Mouse (Mus musculus): Measurements from ENCODE around the gene Dalrd3.

The Dalrd3 gene

DNA sequence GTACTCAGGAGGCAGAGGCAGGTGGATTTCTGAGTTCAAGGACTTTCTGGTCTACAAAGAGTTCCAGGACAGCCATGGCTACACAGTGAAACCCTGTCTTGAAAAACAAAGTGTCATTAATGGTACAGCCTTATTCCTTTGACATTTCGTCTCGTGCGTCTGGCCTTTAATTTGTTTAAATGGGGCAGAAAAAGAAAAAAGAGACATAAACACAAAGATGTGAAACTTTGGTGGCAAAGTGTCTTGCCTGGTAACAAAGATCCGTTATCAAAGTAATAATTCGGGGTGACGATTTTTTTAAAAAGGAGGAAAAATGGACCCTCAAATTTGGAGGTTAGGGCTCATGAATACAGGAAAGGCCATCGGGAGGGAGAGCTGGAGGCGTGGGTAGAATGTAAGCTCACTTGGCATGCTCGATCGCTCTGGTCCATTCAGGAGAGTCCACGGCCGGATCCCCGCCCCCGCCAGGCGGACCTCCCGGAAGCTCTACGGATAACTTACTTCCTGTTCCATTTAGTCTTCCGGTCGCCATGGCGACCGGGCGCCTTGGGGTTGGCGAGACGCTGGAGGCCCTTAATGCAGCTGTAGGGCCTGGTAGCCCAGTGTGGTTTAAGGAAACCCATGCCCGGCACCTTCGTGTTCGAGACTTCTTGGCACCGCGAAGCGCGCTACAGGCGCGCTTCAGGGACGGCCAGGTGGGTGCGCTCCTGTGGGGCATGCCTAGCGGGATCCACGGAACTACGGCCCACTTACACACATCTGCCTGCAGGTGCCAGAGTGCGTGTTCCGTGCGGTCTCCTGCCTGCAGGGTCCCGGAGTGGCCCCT lies at the start of gene Dalrd3:
Gene Dalrd3 (plus strand): TSS at position 506 of the 826 bp plus-strand sequence.
- DNase-seq (ENCODE audit: extremely low read depth, low read depth, low spot score), result peak; percentile 46

DNA sequence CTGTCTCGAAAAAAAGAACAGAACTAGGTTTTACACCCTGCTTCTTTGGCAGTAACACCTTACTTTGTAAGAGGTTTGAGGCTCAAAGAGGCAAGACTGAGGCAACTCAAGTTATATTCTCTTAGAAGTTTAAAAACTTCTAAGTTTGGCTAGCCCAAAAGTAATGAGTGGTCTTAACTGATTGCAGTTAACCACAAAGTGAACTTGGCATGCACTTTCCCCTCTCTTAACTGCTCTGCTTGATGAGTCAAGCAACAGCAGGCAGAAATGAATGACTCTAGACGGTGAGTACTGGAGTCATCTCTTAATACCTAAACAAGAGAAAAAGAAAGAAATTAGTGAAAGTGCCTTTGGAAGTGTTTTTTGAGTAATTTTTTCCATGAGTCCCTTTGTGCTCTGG lies 48.1 kb upstream of the Dalrd3 start:
- DNase-seq (ENCODE audit: extremely low read depth, low read depth, low spot score), result no peak

DNA sequence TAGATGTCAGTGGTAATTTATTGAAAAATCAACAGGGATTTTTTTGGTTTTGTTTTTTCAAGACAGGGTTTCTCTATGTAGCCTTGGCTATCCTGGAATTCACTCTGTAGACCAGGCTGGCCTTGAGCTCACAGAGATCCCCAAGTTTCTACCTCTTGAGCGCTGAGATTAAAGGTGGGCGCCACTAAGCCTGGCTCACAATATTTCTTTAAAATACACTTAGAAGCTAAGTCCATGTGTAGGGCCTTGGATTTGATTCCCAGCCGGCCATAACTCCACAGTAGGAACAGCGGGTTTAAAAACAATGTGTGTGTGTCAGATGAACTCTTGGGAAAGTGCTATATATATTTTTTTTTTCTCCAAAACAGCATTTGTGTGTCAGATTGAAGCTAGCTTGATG lies 46.3 kb upstream of the Dalrd3 start:
- no peak for DNase-seq (ENCODE audit: extremely low read depth, low read depth, low spot score)

DNA sequence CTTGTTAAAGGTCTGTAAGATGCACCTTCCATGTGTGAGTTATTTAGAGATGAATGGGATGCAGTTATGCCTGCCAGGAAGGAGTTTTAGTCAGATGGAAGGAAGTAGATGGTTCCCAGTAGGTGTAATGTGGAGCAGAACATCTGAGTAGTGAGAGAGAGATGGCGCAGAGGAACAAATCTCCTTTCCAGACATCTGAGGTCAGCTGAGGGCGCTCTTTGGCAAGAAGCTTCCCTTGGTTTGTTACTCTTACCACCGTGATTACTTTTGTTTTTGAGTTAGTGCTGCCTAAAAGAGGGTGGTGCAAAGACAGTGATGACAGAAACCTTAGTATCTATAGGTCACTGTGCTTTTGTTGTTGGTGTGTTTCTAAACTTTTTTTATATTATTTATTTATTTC lies 44.3 kb upstream of the Dalrd3 start:
- no peak for DNase-seq (ENCODE audit: extremely low read depth, low read depth, low spot score)

DNA sequence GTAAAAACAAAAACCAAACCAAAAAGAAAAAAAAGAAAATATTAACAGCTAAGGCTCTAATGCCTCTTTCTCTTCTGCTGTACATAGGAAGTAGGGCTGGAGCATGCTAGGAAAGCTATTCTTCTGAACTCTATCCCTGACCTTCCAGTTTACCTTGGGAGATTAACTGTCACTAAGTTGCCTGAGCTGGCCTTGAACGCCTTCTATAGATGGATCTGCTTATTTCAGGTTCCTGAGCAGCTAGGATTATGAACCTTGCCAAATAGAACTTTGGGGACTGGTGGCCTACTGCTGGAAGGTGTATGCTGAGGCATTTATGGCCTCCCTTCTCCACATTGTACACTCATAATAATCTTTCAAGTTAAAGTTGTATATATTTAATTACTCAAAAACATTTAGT lies 38.7 kb upstream of the Dalrd3 start:
- DNase-seq (ENCODE audit: extremely low read depth, low read depth, low spot score), result no peak

DNA sequence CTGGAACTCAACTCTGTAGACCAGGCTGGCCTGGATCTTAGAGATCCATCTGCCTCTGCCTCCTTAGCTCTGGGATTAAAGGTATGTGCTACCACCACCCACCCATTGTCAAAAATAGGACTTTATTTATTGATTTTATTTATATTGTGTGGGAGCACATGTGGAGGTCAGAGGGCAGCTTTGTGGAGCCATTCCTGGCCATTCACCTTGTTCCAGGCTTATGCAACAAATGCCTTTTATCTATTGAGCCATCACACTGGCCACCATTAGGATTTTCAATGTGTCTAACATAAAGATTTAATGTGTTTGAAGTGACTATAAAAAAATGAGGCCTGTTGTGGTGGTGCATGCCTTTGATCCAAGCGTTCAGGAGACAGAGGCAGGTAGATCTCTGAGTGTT lies 38.2 kb upstream of the Dalrd3 start:
- DNase-seq (ENCODE audit: extremely low read depth, low read depth, low spot score), result no peak

DNA sequence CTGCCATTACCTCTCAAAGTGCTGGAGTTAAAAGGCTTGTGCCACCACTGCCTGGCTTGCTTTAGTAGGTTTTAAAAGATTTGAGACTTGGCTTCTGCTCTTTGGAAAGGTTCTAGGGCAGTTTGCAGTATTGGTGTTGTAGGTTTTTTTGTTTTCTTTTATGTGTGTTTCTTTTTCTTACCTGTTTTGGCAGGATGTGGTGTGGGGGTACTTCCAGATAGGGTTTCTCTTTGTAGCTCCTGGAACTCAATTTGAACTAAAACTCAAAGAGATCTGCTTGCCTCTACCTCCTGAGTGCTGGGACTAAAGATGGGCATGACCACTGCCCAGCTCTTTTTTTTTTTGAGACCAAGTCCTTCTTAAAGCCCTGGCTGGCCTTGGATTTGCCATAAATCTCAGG lies 28.8 kb upstream of the Dalrd3 start:
- DNase-seq (ENCODE audit: extremely low read depth, low read depth, low spot score), result no peak

DNA sequence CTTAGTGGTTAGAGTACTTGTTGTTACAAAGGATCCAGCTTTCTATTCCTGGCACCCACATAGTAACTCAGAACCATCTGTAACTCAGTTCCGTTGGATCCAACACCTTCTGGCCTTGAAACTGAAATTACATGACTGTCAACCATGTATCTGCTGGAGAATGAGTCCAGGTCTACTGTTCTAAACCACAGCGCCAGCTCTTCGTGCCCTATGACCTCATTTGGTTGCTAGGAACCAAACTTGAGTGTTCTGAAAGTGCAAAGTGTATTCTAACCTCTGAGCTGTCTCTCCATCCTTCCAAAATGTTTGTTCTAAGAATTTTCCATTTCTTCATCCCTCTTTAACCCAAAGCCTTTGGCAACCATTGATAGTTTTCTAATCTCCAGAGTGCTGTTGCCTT lies 23.7 kb upstream of the Dalrd3 start:
- DNase-seq (ENCODE audit: extremely low read depth, low read depth, low spot score), result no peak

DNA sequence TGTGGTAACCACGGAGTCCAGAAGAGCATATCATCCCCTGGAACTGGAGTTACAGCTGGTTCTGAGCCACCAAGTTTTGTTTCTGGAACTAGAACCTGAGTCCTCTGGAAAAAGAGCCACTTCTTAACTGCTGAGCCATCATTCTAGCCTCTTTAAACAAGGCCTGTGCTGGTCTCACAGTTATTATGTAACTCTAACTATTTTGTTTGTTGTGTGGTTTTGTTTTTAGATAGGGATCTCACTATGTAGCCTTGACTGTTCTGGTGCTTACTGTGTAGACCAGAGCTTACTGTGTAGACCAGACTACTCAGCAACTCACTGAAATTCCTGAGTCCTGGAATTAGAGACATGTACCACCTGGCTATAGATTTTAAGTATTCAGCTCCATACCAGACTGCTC lies 22.8 kb upstream of the Dalrd3 start:
- no peak for DNase-seq (ENCODE audit: extremely low read depth, low read depth, low spot score)

DNA sequence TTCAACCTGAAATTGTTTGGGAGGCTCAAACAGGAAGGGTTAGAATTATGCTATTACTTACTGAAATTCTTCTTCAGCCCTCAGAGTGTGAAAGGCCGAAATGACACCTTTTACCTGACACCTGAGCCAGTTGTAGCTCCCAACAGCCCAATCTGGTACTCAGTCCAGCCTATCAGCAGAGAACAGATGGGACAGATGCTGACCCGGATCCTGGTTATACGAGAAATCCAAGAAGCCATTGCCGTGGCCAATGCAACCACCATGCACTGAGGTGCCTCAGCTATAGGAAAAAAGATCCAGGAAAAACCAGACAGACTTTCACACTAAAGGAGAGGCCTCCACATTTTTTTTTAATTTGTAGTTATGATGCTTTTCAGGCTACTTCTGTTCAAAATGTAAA lies 10.5 kb upstream of the Dalrd3 start:
- no peak for DNase-seq (ENCODE audit: extremely low read depth, low read depth, low spot score)

DNA sequence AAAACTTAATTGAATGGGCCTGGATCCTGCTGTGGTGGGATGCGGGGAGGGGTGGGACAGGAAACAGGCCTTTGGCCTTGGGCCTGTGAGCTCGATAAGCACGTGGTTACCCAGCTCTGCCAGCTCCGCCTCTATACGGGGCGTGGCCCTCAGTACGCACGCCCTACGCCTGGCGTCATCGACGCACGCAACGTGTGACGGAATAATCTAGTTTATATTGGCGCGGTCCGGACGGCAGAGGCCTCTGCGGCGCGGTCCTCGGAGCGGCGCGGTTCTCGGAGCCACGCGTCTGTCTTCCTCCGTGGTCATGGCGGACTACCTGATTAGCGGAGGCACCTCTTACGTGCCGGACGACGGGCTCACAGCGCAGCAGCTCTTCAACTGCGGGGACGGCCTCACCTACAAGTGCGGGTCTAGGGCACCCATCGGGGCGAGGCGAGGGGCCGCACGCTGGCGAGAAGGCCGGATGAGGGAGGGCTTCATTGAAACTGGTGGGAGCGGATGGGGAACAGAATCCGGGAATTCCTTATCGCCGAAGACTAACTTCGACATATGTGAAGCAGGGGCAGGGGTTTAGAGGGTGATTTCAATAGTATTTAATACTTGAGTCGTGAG lies 9.4 kb upstream of the Dalrd3 start, which contains the start of gene Impdh2:
Gene Impdh2 (plus strand): TSS at position 60 of the 615 bp plus-strand sequence.
- peak; percentile 68 for DNase-seq (ENCODE audit: extremely low read depth, low read depth, low spot score)

DNA sequence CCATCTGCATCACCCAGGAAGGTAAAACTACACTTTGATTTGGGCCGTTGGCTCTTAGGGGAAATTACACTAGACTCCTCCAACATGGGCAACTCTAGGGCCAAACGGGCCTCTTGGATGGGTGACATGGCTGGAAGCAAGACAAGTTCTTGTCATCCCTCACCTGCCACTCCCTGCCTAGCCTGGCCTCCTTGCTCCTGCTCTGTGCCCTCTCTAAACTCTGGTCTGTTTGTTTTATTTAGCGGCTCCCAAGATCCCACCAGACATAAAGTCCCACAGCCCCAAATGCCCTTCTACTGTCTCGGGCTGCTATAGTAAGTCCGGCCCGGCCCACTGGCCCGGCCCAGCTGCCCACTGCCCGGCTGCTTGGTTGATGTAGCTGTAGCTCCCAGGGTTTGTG lies 6.0 kb upstream of the Dalrd3 start:
- DNase-seq (ENCODE audit: extremely low read depth, low read depth, low spot score), result no peak

DNA sequence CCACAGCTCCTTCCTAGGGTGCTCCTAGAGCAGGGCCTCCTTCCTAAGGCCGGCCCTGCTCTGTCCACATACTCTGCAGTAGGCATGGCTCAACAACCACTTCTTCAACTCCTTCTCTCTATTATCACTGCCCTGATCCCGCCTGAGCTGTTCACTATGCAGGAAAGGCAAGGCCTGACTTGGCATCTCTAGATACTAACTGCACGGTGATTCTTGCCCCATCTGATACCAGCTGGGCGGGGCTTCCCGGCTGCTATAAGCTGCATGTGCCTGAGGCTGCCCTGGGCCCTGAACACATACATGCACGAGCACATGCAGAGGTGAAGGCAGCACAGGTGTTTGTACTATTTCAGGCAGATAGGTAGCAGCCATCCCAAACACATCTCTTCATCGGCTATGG lies 5.6 kb upstream of the Dalrd3 start:
- no peak for DNase-seq (ENCODE audit: extremely low read depth, low read depth, low spot score)

DNA sequence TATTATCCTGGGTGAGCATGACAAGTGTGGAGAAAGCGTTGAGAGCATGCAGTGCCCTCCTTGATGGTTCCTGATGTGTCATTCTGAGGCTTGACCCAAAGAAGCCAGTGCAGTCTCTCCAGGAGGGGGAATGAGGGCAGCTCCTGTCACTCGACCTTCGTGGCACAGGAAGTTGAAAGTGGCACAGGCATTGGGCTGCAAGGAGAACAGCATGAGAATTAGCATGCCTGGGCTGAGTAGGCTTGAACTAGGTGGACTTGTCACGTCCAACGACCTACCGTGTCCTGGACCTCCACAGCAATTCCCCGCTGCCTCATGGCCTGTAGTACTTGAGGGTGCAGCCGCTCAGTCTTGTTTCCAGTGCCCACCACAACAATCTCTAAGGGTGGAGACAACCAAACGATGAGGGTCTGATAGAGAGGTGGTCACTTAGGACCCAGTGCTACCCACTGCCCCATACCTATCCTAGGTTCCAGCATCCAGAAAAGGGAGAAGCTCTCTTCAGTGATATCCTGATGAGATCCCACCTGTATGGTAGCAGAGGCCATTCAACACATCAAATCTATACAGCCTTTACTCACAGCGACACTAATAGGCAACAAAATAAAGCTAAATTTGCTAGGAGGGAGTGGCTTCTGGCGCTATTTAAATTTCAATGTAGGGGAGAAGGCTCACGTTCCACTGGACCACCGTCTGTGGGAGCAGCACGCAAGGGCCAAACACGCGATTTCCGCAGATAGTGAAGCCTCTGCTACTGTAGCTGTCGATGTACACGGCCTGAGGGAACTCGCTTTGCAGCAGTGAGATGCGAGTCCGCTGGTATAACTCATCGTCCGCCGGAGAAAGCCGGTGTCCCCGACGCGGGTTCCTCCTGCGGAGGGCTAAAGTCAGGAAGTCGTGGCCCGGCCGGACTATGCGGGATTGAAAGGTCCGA lies 3.5 kb upstream of the Dalrd3 start:
- DNase-seq (ENCODE audit: extremely low read depth, low read depth, low spot score), result no peak

DNA sequence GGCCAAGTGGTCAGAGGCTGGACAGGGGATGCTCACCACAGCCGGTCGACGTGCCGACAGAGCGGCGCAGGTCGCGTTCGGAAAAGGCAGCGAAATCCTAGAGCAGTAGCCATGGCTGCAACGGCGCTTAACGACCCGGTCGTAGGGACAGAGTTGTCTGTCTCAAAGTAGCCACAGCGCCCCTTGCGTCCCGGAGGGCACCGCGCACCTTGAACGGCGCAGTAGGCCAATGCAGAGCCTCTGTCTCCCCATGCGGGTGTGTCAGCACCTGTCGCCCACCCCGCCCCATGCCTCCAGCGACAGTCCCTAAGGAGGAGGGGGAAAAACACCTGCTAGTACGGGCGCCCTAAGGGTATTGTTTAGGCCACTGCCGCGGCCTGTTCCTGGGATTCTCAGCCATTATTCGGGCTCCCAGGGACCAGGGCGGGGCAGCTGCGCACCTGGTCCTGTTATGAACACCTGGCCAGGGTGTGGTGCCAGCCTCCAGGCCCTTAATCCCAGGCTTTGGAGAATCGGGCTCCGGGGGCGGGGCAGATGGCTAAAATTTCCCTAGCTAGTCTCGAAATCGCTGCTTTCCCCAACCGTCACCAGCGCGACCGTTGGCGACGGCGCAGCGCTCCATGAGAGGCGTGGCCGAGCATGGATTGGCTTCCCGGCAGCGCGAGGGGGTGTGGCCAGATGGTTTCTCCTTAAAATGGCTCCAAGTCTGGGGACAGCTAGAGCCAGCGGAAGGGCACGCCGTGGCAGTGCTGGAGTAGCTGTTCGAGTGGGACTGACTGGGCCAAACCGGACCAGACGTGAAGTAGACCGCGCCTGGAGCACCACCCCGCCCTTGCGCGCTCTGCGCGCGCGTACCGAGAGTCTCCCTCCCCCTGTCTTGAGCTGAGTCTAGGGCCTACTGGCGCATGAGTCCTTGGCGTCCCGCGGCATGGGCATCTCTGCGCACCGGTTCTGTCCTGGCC lies 2.6 kb upstream of the Dalrd3 start, which contains the start of gene Ndufaf3:
Gene Ndufaf3 (minus strand): TSS at position 620 of the 962 bp plus-strand sequence.
- peak; percentile 70 for DNase-seq (ENCODE audit: extremely low read depth, low read depth, low spot score)

DNA sequence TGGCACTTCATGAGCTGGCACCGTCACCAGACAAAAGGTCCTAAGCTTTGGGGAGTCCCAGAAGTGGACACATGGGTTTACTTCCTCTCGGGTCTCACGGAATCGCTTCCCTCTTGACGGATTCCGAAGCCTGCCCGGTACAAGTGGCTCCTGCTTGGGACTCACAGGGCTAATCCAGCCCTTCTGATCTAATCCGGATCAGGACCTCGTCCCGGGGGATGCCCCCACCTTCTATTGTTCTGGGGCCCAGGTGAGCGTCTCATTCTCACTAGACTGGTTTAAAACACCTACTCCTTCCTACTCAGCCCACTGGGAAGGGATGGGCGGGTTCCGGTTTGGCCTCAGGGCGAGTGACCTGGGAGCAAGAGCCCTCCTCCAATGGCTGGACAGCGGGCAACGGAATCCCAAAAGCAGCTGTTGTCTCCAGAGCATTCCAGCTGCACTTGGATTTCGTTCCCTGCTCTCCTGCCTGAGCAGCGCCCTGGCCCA lies 1.7 kb upstream of the Dalrd3 start:
- no peak for DNase-seq (ENCODE audit: extremely low read depth, low read depth, low spot score)

DNA sequence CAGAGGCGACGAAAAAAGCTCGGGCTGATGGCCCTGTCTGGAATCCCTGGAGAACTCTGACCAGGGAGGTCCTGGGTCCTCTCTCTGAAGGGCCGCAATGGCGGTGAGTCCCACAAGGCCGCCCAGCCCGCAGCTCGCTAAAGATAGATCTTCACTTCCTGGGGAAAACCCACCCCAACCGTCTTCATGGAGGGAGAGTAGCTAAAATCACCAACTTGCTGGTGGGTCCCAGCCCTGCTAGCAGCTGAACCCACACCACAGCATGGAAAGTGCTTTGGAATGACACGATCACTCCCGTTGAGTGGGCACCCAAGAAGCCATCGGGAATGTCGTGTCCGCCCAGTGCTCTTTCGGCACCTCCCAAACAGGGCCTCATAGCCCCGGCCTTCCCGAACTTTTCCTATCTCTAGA lies 1.2 kb upstream of the Dalrd3 start:
- no peak for DNase-seq (ENCODE audit: extremely low read depth, low read depth, low spot score)

DNA sequence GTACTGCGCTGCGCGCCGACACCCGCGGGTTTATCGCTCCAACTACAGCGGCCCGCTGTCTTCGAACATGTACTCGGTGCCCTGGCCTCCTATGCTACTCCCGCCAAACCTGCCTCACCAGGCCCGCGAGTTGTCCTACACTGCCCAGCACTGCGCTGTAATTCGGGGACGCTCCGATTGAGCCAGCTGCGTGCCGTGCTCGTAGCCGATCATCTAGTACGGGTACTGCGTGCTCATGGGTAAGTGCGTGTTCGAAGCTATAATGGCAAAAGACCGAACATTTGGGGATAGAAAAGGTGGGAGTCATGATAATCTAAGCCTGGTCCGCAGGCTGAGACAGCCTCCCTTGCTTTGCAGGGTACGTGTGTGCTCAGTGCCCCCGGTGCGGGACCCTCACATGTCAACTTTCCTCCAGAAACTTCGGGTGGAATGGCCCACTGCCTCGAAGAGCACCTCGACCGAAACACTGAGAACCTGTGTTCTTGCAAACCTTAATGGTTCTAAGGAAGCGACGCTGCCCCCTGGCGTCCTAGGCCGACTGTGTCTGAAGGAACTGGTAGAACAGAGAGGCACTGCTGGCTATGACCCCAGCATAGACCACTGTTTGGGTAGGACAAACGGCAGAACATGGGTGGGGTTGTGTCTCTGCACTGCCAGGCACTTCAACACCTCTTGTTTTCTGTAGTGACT lies 666 bp downstream of the Dalrd3 start:
- no peak for DNase-seq (ENCODE audit: extremely low read depth, low read depth, low spot score)

DNA sequence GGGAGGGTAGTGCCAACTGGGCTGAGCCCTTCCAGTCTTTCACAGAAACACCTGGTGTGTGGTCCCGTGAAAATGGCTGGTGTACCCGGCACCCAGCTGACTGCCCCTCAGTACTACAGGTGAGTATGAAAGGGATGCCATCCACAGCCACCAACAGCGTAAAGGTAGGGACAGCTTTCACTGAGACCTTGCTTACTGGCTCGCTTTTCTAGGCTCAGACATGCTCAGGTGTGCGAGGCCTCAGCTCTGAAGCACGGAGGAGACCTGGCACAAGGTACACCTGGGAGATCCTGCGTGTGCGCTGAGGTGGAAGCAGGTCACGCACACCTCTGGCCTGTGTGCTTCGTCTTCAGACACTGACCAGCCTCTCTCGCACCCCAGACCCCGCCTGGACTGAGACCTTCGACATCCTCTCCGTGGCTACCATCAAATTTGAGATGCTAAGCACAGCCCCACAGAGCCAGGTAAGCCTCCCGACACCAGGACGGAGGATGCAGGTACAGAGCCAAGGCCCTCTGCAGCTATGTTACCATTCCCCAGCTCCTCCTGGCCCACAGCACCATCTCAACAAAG lies 1.8 kb downstream of the Dalrd3 start:
- DNase-seq (ENCODE audit: extremely low read depth, low read depth, low spot score), result no peak

Measured in fat pad, adult 2 months (tissue).